Mouse (Mus musculus) kidney, adult 2 months (tissue): ENCODE results near the gene Hmga2. TPM values are rescaled to one million over a fixed set of nuclear protein-coding genes. Genes with fewer than 3 reads are reported as not detected.
A peak's percentile ranks its signal among the peaks of the same experiment; 100 is the strongest.

Experiments
- DNase-seq: peaks from one replicate; pipeline ENCODE4 v3.0.0; 2021
- H3K27ac ChIP-seq: fragments of 200-500 bp; 2 replicates; pipeline ENCODE4 v1.5.1; 2012; ENCODE audit warnings: low read depth, low read length, control low read depth, inconsistent platforms; ENCODE audit not compliant: insufficient read depth
- H3K27me3 ChIP-seq: fragments of 200-500 bp; replicated peaks from 2 replicates; pipeline ENCODE4 v1.6.1; 2012; ENCODE audit warnings: mild to moderate bottlenecking, moderate library complexity, low read length, inconsistent platforms; ENCODE audit not compliant: control insufficient read depth, insufficient read depth
- H3K36me3 ChIP-seq: fragments of 200-500 bp; 2 replicates; pipeline ENCODE4 v1.6.1; 2012; ENCODE audit warnings: mild to moderate bottlenecking, moderate library complexity, low read length, inconsistent platforms; ENCODE audit not compliant: control insufficient read depth, insufficient read depth
- H3K4me1 ChIP-seq: fragments of 200-500 bp; 2 replicates; pipeline ENCODE4 v1.6.1; 2011; ENCODE audit warnings: low read length; ENCODE audit not compliant: control insufficient read depth, insufficient read depth
- H3K4me3 ChIP-seq: fragments of 200-500 bp; 2 replicates; pipeline ENCODE4 v1.5.1; 2011; ENCODE audit warnings: mild to moderate bottlenecking, low read depth, low read length, control low read depth; ENCODE audit not compliant: insufficient read depth
- CTCF ChIP-seq: fragments of 200-500 bp; conservative IDR thresholded peaks from 2 replicates; pipeline ENCODE4 v1.5.1; 2011; ENCODE audit warnings: low read depth, mild to moderate bottlenecking, control low read depth, low read length, moderate library complexity, mixed read lengths; ENCODE audit not compliant: insufficient read depth, insufficient read length
- POLR2A ChIP-seq: fragments of 200-500 bp; IDR thresholded peaks from one replicate; pipeline ENCODE4 v1.6.1; 2011; ENCODE audit warnings: low read depth, low read length, control low read depth
- WGBS: fragments of 180-500 bp; shearing (Covaris S2); methylation state at CpG from one replicate; pipeline ENCODE4 v1.1.7; 2018; 5-methylcytosine and 5-hydroxymethylcytosine counted together
- polyA plus RNA-seq: library from polyadenylated mRNA; depleted of rRNA; stranded (reverse); fragments of >200 nt; gene quantifications from 2 replicates; pipeline ENCODE4 v1.2.3, GENCODE M21; 2012; rRNA removed

The Hmga2 gene
- 0.09 and 0.10 TPM in 2 replicates for polyA plus RNA-seq

- H3K4me3 ChIP-seq = peak within 1 kb of the TSS; percentile 56
- H3K27me3 ChIP-seq = peaks cover 9% of the 10 kb centered on the region; the same call in 1 of the 2 replicates
- no peak within 1 kb of the TSS for H3K27ac ChIP-seq
- H3K36me3 ChIP-seq = no peaks in the 10 kb centered on the region
- WGBS = under 1% methylated on average over 97 of the region's 99 CpGs
- DNase-seq = peak; percentile 46
- no peak for TF ChIP-seq CTCF
- no peak for TF ChIP-seq POLR2A
- H3K4me1 ChIP-seq = no peaks in the 10 kb centered on the region
These were observed at the start of gene Hmga2 for GRCm38 (mm10) chr10:120475601-120476515. Gene Hmga2, minus strand, starts transcription at chr10:120476469.

- no peak overlapping the region for H3K4me3 ChIP-seq
- no peak overlapping the region for H3K27ac ChIP-seq
- H3K27me3 ChIP-seq = no peaks in the 10 kb centered on the region
- 84% methylated on average over 2 of the region's 2 CpGs for WGBS
- H3K4me1 ChIP-seq = no peaks in the 10 kb centered on the region
- no peaks in the 10 kb centered on the region for H3K36me3 ChIP-seq
- no peak for TF ChIP-seq CTCF
- DNase-seq = no peak
These were observed 46.7 kb upstream of the Hmga2 start for GRCm38 (mm10) chr10:120522959-120523358.

- no peak for DNase-seq
- Histone ChIP-seq H3K4me1 (no peaks in the 10 kb centered on the region), H3K4me3 (no peak overlapping the region), H3K27ac (no peak overlapping the region), H3K27me3 (no peaks in the 10 kb centered on the region), H3K36me3 (no peaks in the 10 kb centered on the region)
- TF ChIP-seq CTCF (no peak), POLR2A (no peak)
- 84% methylated on average over 9 of the region's 9 CpGs for WGBS
These were observed 45.8 kb upstream of the Hmga2 start for GRCm38 (mm10) chr10:120521912-120522575.

GRCm38 (mm10) chr10:120516311-120516710 is 40.0 kb upstream of the Hmga2 start:
- Histone ChIP-seq H3K27ac (no peak overlapping the region), H3K36me3 (no peaks in the 10 kb centered on the region), H3K4me1 (no peaks in the 10 kb centered on the region), H3K27me3 (no peaks in the 10 kb centered on the region), H3K4me3 (no peak overlapping the region)
- WGBS = 15% methylated on average over 8 of the region's 8 CpGs
- no peak for TF ChIP-seq POLR2A
- no peak for TF ChIP-seq CTCF
- peak; percentile 28 for DNase-seq

GRCm38 (mm10) chr10:120513721-120514120 is 37.5 kb upstream of the Hmga2 start:
- Histone ChIP-seq H3K36me3 (no peaks in the 10 kb centered on the region), H3K27ac (no peak overlapping the region), H3K4me3 (no peak overlapping the region), H3K27me3 (no peaks in the 10 kb centered on the region), H3K4me1 (no peaks in the 10 kb centered on the region)
- no peak for TF ChIP-seq POLR2A
- no peak for TF ChIP-seq CTCF
- DNase-seq = no peak
- WGBS = 61% methylated on average over 9 of the region's 9 CpGs

GRCm38 (mm10) chr10:120512946-120513345 is 36.7 kb upstream of the Hmga2 start:
- TF ChIP-seq POLR2A (no peak), CTCF (no peak)
- no peaks in the 10 kb centered on the region for H3K27me3 ChIP-seq
- no peak overlapping the region for H3K27ac ChIP-seq
- DNase-seq = no peak
- no peaks in the 10 kb centered on the region for H3K4me1 ChIP-seq
- H3K4me3 ChIP-seq = no peak overlapping the region
- 65% methylated on average over 4 of the region's 4 CpGs for WGBS
- no peaks in the 10 kb centered on the region for H3K36me3 ChIP-seq

GRCm38 (mm10) chr10:120512121-120512520 is 35.9 kb upstream of the Hmga2 start:
- 92% methylated on average over 8 of the region's 8 CpGs for WGBS
- TF ChIP-seq POLR2A (no peak), CTCF (no peak)

More at GRCm38 (mm10) chr10:120512121-120512520, 35.9 kb upstream of the Hmga2 start:
- Histone ChIP-seq H3K27ac (no peak overlapping the region), H3K4me1 (no peaks in the 10 kb centered on the region), H3K4me3 (no peak overlapping the region), H3K36me3 (no peaks in the 10 kb centered on the region), H3K27me3 (no peaks in the 10 kb centered on the region)
- DNase-seq = no peak
